Mouse (Mus musculus): Measurements from ENCODE around the gene Creb5. TPM values are rescaled to one million over a fixed set of nuclear protein-coding genes. Genes with fewer than 3 reads are reported as not detected.
A peak's percentile ranks its signal among the peaks of the same experiment; 100 is the strongest.

Creb5 gene
- polyA plus RNA-seq, 1 experiment from 2014 or later: 14.8 TPM

- Histone ChIP-seq H3K27me3 (replicated peaks; ENCODE audit: control insufficient read depth, insufficient read depth, low read length) (no peaks in the 10 kb centered on the region), H3K9me3 (ENCODE audit: control insufficient read depth, low read length) (no peaks in the 10 kb centered on the region), H3K4me3 (replicated peaks; ENCODE audit: low read length) (no peak overlapping the region), H3K27ac (ENCODE audit: low read length) (no peak overlapping the region), H3K9ac (replicated peaks; ENCODE audit: low read depth, low read length) (no peak overlapping the region), H3K36me3 (ENCODE audit: control insufficient read depth, insufficient read depth) (no peaks in the 10 kb centered on the region), H3K4me1 (replicated peaks; ENCODE audit: control insufficient read depth, insufficient read depth, low read length) (peaks cover 7% of the 10 kb centered on the region; the same call in 1 of the 2 replicates), H3K4me2 (ENCODE audit: low read length) (no peak overlapping the region)
- WGBS: 69% methylated on average over 2 of the region's 2 CpGs
- ATAC-seq: no peak
These were observed 397.3 kb downstream of the Creb5 start for GRCm38 (mm10) chr6:53684416-53684815.

- Histone ChIP-seq H3K9ac (replicated peaks; ENCODE audit: low read depth, low read length) (no peak overlapping the region), H3K4me1 (replicated peaks; ENCODE audit: control insufficient read depth, insufficient read depth, low read length) (peaks cover 7% of the 10 kb centered on the region; the same call in 1 of the 2 replicates), H3K27me3 (replicated peaks; ENCODE audit: control insufficient read depth, insufficient read depth, low read length) (no peaks in the 10 kb centered on the region), H3K27ac (ENCODE audit: low read length) (no peak overlapping the region), H3K9me3 (ENCODE audit: control insufficient read depth, low read length) (no peaks in the 10 kb centered on the region), H3K36me3 (ENCODE audit: control insufficient read depth, insufficient read depth) (no peaks in the 10 kb centered on the region), H3K4me3 (replicated peaks; ENCODE audit: low read length) (no peak overlapping the region), H3K4me2 (ENCODE audit: low read length) (no peak overlapping the region)
- WGBS: 91% methylated on average over 14 of the region's 14 CpGs
- no peak for ATAC-seq
These were observed 398.3 kb downstream of the Creb5 start for GRCm38 (mm10) chr6:53685323-53685722.

GRCm38 (mm10) chr6:53688762-53689477 is 401.9 kb downstream of the Creb5 start:
- Histone ChIP-seq H3K36me3 (ENCODE audit: control insufficient read depth, insufficient read depth) (no peaks in the 10 kb centered on the region), H3K4me3 (replicated peaks; ENCODE audit: low read length) (no peak overlapping the region), H3K27me3 (replicated peaks; ENCODE audit: control insufficient read depth, insufficient read depth, low read length) (no peaks in the 10 kb centered on the region), H3K9me3 (ENCODE audit: control insufficient read depth, low read length) (no peaks in the 10 kb centered on the region), H3K4me1 (replicated peaks; ENCODE audit: control insufficient read depth, insufficient read depth, low read length) (peaks cover 7% of the 10 kb centered on the region; the same call in 1 of the 2 replicates), H3K4me2 (ENCODE audit: low read length) (no peak overlapping the region), H3K27ac (ENCODE audit: low read length) (no peak overlapping the region), H3K9ac (replicated peaks; ENCODE audit: low read depth, low read length) (no peak overlapping the region)
- 38% methylated on average over 7 of the region's 7 CpGs for WGBS
- peak; percentile 65 for ATAC-seq

- H3K4me3 ChIP-seq (replicated peaks; ENCODE audit: low read length): no peak overlapping the region
- no peak overlapping the region for H3K9ac ChIP-seq (replicated peaks; ENCODE audit: low read depth, low read length)
- 86% methylated on average over 1 of the region's 1 CpGs for WGBS
- no peak for ATAC-seq
- no peaks in the 10 kb centered on the region for H3K9me3 ChIP-seq (ENCODE audit: control insufficient read depth, low read length)
- H3K27me3 ChIP-seq (replicated peaks; ENCODE audit: control insufficient read depth, insufficient read depth, low read length): no peaks in the 10 kb centered on the region
- peaks cover 17% of the 10 kb centered on the region for H3K4me1 ChIP-seq (replicated peaks; ENCODE audit: control insufficient read depth, insufficient read depth, low read length)
- no peak overlapping the region for H3K27ac ChIP-seq (ENCODE audit: low read length)
- no peak overlapping the region for H3K4me2 ChIP-seq (ENCODE audit: low read length)
- H3K36me3 ChIP-seq (ENCODE audit: control insufficient read depth, insufficient read depth): no peaks in the 10 kb centered on the region
These were observed 403.9 kb downstream of the Creb5 start for GRCm38 (mm10) chr6:53691006-53691405.

- Histone ChIP-seq H3K9ac (replicated peaks; ENCODE audit: low read depth, low read length) (no peak overlapping the region), H3K27me3 (replicated peaks; ENCODE audit: control insufficient read depth, insufficient read depth, low read length) (no peaks in the 10 kb centered on the region), H3K27ac (ENCODE audit: low read length) (peak overlapping the region; percentile 54), H3K36me3 (ENCODE audit: control insufficient read depth, insufficient read depth) (no peaks in the 10 kb centered on the region), H3K4me3 (replicated peaks; ENCODE audit: low read length) (no peak overlapping the region), H3K4me2 (ENCODE audit: low read length) (no peak overlapping the region), H3K4me1 (replicated peaks; ENCODE audit: control insufficient read depth, insufficient read depth, low read length) (peaks cover 28% of the 10 kb centered on the region), H3K9me3 (ENCODE audit: control insufficient read depth, low read length) (no peaks in the 10 kb centered on the region)
- ATAC-seq: no peak
- 44% methylated on average over 9 of the region's 9 CpGs for WGBS
These were observed 408.1 kb downstream of the Creb5 start for GRCm38 (mm10) chr6:53695216-53695615.

- Histone ChIP-seq H3K27me3 (replicated peaks; ENCODE audit: control insufficient read depth, insufficient read depth, low read length) (no peaks in the 10 kb centered on the region), H3K36me3 (ENCODE audit: control insufficient read depth, insufficient read depth) (no peaks in the 10 kb centered on the region), H3K4me2 (ENCODE audit: low read length) (no peak overlapping the region), H3K9ac (replicated peaks; ENCODE audit: low read depth, low read length) (0 out of 2 replicates have a peak overlapping the region, but pooled peaks have one; percentile 10), H3K4me1 (replicated peaks; ENCODE audit: control insufficient read depth, insufficient read depth, low read length) (peaks cover 28% of the 10 kb centered on the region), H3K9me3 (ENCODE audit: control insufficient read depth, low read length) (no peaks in the 10 kb centered on the region), H3K4me3 (replicated peaks; ENCODE audit: low read length) (no peak overlapping the region), H3K27ac (ENCODE audit: low read length) (peak overlapping the region; percentile 75)
- ATAC-seq: peak; percentile 76
- 15% methylated on average over 6 of the region's 6 CpGs for WGBS
These were observed 409.4 kb downstream of the Creb5 start for GRCm38 (mm10) chr6:53696471-53696870.

GRCm38 (mm10) chr6:53696921-53697320 is 409.9 kb downstream of the Creb5 start:
- Histone ChIP-seq H3K4me2 (ENCODE audit: low read length) (no peak overlapping the region), H3K9ac (replicated peaks; ENCODE audit: low read depth, low read length) (0 out of 2 replicates have a peak overlapping the region, but pooled peaks have one; percentile 10), H3K4me3 (replicated peaks; ENCODE audit: low read length) (no peak overlapping the region), H3K4me1 (replicated peaks; ENCODE audit: control insufficient read depth, insufficient read depth, low read length) (peaks cover 28% of the 10 kb centered on the region), H3K27ac (ENCODE audit: low read length) (peak overlapping the region; percentile 75), H3K27me3 (replicated peaks; ENCODE audit: control insufficient read depth, insufficient read depth, low read length) (no peaks in the 10 kb centered on the region), H3K36me3 (ENCODE audit: control insufficient read depth, insufficient read depth) (no peaks in the 10 kb centered on the region), H3K9me3 (ENCODE audit: control insufficient read depth, low read length) (no peaks in the 10 kb centered on the region)
- peak; percentile 57 for ATAC-seq
- 39% methylated on average over 6 of the region's 6 CpGs for WGBS

GRCm38 (mm10) chr6:53698128-53698749 is 411.2 kb downstream of the Creb5 start:
- Histone ChIP-seq H3K9ac (replicated peaks; ENCODE audit: low read depth, low read length) (no peak overlapping the region), H3K4me1 (replicated peaks; ENCODE audit: control insufficient read depth, insufficient read depth, low read length) (peaks cover 28% of the 10 kb centered on the region), H3K27ac (ENCODE audit: low read length) (no peak overlapping the region), H3K4me3 (replicated peaks; ENCODE audit: low read length) (no peak overlapping the region), H3K4me2 (ENCODE audit: low read length) (peak overlapping the region; percentile 29), H3K27me3 (replicated peaks; ENCODE audit: control insufficient read depth, insufficient read depth, low read length) (no peaks in the 10 kb centered on the region), H3K9me3 (ENCODE audit: control insufficient read depth, low read length) (no peaks in the 10 kb centered on the region), H3K36me3 (ENCODE audit: control insufficient read depth, insufficient read depth) (no peaks in the 10 kb centered on the region)
- ATAC-seq: peak; percentile 83
- WGBS: 9% methylated on average over 15 of the region's 15 CpGs

GRCm38 (mm10) chr6:53704440-53704839 is 417.4 kb downstream of the Creb5 start:
- Histone ChIP-seq H3K4me2 (ENCODE audit: low read length) (no peak overlapping the region), H3K36me3 (ENCODE audit: control insufficient read depth, insufficient read depth) (no peaks in the 10 kb centered on the region), H3K4me3 (replicated peaks; ENCODE audit: low read length) (no peak overlapping the region), H3K9me3 (ENCODE audit: control insufficient read depth, low read length) (no peaks in the 10 kb centered on the region), H3K9ac (replicated peaks; ENCODE audit: low read depth, low read length) (no peak overlapping the region), H3K4me1 (replicated peaks; ENCODE audit: control insufficient read depth, insufficient read depth, low read length) (peaks cover 5% of the 10 kb centered on the region), H3K27ac (ENCODE audit: low read length) (no peak overlapping the region), H3K27me3 (replicated peaks; ENCODE audit: control insufficient read depth, insufficient read depth, low read length) (no peaks in the 10 kb centered on the region)
- WGBS: 69% methylated on average over 2 of the region's 2 CpGs
- ATAC-seq: no peak

Measured in forebrain, embryonic 16.5 days (tissue).